Mouse (Mus musculus) layer of hippocampus, postnatal 36 days (tissue): ENCODE data around the gene Gm10392. TPM values are rescaled to one million over a fixed set of nuclear protein-coding genes. Genes with fewer than 3 reads are reported as not detected.

ENCODE experiments used
- DNase-seq, 2 experiments: peaks; one replicate each; pipeline ENCODE4 v3.0.0; 2022
- total RNA-seq, 2 experiments: library from RNA; stranded (reverse); gene quantifications; 2 replicates each; pipeline ENCODE4 v1.2.3; 2021

Gene Gm10392
- total RNA-seq, 2 experiments from 2014 or later: not detected

DNA sequence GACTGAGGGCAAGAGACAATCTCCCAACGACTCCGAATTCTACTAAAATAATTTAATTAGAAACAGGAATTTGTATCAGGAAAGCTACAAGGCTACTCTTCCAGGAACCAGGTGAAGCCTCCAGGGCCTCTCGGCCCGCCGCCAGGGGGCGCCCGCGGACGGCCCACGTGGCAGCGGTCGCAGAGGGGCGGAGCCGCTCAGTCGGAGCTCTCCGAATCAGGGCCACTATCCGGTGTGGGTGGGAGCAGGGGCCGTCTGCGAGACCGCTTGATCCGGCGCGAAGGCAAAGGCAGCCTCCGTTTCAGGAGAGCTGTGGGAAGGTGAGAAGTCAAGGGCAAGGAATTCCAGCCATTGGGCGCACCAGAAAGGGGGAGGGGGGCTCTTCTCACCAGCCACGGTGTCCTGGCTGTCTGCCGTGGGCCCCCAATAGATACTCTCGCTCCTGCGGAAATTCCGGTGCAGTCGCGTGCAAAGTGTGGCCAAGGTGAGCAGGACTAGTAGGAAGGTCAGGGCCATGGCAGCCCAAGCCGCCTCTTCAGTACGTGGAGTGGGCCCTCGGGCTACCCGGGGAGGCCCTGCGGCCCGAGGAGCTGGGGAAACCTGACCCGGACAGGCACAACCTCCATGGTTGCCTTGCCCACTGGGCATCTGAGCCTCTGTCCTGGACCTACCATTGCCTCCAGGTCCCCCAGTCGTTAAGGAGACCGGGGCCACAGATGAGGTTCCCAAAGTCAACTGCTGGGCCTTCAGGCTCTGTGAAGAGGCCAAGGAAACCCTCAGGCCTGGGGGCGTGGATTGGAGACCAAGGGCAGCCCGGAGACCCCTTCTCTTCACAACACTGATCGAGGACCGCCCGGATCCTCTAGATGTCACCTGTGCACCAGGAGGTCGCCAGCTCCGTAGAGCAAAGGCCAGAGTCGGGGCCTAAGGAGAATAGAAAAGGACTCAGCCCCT, 10.7 kb downstream of the Gm10392 start:
- DNase-seq: peak; percentile 81 to 85

DNA sequence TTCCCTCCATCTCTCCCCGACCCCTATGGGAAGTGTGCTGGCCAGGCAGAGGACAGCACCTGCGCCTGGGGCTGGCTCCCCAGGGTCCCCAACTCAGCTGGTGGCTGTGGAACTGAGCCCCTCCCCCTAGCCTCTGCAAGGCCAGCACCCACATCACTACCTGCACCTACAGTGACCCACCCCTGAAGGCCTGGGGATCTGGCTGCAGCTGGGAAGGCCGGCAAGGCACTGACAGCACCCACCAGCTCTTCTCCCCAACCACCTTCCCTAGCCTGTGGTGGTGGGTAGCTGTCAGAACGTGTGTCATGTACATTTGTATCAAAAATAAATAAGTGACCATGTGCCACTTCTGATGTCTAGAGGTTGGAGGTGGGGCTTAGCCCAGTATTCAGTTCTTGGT, 11.6 kb downstream of the Gm10392 start:
- no peak for DNase-seq

DNA sequence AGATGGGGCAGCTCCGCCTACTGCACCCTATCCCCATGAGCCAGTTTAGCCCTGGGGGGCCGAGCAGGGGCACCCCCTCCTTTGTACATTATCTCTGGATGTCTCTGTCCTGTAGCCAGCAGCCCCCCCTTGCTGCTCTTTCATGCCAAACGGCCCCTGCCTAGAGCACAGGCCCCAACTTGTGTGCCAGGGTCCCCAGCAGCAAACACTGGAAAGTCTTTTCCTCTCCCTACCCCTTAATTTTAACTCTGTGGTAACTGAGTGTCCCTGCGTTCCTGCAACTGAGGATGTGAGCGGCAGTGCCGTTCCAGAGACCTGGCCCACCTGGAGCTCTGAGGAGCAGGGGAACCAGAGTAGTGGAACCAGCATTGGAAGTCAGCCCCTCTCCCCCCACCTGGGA, 12.1 kb downstream of the Gm10392 start:
- DNase-seq: no peak

DNA sequence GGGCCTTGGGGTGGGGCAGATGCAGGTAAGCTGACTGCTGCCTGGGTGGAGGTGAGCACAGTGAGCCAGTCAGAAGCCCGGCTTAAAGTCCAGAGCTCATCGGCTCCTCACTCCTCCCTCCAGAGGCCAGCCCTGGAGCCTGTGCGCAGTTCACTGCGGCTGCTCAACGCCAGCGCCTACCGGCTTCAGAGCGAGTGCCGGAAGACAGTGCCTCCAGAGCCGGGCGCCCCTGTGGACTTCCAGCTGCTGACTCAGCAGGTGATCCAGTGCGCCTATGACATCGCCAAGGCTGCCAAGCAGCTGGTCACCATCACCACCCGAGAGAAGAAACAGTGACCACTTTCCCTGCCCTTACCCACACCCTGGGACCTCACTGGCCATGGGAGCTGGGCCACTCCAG, 12.7 kb downstream of the Gm10392 start:
- DNase-seq: no peak

DNA sequence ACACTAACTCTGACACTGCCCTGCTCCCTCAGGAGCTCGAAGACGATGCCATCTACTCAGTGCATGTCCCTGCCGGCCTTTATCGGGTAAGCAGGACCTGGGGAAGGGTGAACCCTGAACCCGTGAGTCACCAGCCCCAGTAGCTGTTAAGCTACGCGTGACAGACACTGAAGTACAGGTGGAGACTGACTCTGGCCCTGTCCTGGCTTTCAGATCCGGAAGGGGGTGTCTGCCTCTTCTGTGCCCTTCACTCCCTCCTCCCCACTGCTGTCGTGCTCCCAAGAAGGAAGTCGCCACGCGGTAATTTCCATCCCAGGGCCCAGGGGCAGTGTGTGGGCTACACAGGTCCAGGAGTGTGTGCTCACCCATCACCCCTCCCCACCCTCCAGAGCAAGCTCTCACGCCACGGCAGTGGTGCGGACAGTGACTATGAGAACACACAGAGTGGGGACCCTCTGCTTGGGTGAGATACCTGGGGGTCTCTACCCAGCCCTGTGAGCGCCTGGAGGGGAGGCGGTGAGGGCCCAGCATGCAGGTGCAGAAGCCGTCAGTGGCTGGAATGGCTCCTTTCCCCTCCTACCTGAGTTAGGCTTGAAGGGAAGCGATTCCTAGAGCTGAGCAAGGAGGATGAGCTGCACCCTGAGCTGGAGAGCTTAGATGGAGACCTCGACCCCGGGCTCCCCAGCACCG, 13.6 kb downstream of the Gm10392 start:
- DNase-seq: no peak

DNA sequence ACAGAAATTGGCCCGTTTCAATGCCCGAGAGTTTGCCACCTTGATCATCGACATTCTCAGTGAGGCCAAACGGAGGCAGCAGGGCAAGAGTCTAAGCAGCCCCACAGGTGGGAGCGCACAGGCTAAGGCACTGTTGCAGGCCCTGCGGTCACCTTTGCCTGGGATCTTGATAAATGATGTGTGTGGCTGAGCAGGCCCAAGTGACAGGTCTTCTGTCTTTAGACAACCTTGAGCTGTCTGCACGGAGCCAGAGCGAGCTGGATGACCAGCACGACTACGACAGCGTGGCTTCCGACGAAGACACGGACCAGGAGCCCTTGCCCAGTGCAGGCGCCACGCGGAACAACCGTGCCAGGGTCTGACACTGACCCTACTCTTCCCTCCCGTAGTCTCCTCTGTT, 14.6 kb downstream of the Gm10392 start:
- no peak for DNase-seq

DNA sequence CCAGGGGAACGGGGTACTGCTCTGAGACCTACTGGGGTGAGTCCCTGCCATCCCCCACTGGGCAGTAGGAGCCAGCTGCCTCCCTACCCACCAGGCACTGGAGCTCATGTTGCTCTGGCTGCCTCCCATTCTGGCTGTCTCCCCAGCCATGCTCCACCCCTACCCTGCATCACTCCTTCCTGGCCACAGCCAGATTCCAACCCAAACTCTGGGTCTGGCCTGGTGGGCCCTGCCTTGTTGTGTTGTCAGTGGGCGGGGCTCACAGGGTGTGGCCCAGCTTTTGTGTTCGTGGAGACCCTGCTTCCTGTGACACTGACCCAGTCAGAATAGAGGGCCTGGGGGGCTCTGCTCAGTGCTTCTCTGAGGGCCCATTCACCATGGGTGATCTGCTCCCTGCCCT, 15.5 kb downstream of the Gm10392 start:
- DNase-seq: no peak

DNA sequence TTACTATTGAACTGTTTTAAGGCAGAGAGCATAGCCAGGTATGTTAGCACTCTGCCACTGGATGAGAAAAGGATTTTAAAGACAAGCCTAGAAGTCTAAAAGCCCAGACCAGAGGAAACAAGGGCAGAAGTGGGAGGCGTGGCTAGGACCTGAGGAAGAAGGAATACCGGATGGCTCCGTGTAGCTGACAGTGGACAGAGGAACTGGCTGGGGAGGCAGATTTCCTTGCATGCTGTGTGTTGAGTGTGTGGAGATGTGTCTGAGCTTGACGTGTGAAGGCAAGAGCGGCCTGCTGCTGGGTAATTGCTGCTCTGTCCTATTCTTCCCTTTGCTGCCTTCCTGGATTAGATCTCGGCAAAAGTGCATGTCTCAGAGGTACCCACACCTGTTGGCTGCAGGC, 16.5 kb downstream of the Gm10392 start:
- DNase-seq: no peak

DNA sequence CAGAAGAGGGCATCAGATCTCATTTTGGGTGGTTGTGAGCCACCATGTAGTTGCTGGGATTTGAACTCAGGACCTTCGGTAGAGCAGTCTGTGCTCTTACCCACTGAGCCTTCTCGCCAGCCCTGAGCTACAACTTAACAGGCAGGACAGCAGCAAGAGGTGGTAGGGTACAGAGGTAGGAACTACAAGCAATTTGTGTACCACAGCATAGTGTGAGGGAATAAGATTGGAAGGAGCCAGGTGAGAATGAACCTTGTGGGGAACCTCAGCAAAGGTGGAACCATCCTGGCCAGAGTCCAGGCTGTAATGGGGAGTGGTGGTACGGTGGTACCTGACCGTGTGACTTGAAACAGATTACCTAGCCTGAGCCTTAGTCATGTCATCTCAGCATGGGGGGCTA, 17.0 kb downstream of the Gm10392 start:
- DNase-seq: no peak

DNA sequence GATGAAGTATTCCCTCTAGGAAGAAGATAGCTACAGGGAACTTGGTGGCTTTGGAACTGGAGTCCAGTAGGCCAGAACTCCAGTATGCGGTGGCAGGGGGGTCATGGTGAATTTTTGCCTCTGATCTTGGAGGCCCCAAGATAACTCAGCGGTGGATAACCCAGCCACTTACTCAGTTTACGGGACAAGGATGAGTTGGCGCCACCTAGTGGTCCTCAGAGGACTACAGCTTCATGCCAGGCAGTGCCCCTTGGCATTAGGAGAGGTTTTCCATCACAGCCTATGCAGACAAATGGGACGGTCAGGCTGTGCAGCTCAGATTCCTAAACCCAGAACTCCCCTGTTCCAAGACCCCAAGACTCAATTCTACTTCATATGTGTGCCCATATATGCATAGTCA, 17.6 kb downstream of the Gm10392 start:
- peak in 1 of 2 experiments; percentile 70 for DNase-seq

DNA sequence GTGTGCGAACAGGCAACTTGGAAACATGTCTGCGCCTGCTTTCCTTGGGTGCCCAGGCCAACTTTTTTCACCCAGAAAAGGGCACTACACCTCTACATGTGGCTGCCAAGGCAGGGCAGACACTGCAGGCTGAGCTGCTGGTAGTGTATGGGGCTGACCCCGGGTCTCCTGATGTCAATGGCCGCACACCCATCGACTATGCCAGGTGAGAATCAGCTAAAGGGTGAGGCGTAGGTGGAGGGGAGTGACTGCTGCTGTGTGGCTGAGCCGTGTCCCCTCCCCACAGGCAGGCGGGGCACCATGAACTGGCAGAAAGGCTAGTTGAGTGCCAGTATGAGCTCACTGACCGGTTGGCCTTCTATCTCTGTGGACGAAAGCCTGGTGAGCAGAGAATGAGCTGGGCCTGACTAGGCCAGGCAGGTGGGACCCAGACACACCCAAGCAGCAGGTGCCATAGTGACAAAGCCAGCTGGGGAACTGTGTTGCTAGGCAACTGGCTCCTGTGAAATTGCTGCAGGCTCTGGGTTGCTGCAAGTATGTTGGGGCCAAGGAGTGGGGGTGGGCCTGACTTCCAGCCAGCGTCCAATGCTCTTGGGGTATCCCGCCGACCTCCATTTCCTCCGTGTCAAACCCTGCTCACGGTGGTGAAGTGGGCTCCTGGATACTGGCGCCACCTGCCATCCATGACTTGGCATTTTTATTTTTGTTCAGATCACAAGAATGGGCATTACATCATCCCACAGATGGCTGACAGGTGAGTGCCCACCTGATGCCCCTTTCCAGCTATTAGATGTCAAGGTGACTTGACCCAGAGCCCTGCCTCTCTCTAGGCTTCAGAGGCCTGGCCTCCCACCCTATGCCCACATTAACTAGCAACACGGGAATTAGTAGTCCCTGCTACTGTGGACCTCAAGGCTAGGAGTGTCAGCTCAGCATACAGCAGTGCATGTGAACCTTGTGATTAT, 18.4 kb downstream of the Gm10392 start:
- no peak for DNase-seq

DNA sequence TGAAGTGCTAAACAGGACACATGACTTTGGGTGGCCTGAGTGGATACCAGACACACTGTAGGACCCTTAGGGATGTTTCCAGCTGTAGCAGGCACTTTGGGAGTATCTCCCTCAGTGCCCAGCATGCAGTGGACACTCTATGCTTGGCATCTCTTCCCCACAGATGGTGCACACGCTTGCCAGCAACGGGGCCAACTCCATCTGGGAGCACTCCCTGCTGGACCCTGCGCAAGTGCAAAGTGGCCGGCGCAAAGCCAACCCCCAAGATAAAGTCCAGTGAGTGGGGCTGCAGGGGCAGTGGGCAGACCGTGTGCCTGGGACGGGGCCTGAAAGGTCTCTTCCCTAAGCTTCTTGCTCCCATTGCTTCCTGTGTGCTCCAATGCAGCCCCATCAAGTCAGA, 19.6 kb downstream of the Gm10392 start:
- DNase-seq: no peak

DNA sequence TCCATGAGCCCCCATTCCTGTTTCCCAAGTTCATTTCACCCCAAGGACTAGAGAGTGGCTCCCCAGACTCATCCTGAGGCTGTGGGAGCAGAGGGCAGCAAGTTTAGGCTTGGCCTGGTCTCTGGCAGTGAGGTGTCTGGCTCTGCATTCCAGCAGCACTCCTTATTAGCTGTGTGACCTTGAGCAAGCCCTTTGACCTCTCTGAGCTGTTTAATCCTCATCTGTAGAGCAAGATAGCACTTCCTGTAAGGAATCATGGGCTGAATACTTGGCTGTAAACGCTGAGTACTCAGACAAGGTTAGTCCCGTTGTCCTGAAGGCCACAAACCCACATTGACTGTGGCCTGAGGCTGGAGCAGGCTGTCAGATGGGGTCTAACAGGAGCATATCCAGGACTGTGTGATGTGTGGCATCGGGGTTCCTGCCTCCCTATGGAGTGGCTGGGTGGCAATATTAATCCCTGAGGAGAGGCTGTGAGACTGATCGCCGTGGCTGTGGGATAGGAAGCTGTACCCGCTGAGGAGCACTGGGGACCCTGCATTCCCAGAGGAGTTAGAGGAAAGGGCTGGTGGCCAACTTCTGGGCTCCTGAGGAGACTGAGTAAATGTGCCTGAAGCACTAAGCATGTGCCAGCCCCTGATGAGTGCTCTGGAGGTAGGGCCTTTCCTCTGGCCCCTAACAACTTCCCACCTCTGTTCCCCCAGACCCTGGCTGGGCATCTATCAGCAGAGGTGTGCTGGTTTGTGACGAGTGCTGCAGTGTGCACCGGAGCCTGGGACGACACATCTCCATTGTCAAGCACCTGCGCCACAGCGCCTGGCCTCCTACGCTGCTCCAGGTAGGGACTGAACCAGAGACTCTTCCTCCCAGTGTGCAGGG, 20.5 kb downstream of the Gm10392 start:
- DNase-seq: no peak

DNA sequence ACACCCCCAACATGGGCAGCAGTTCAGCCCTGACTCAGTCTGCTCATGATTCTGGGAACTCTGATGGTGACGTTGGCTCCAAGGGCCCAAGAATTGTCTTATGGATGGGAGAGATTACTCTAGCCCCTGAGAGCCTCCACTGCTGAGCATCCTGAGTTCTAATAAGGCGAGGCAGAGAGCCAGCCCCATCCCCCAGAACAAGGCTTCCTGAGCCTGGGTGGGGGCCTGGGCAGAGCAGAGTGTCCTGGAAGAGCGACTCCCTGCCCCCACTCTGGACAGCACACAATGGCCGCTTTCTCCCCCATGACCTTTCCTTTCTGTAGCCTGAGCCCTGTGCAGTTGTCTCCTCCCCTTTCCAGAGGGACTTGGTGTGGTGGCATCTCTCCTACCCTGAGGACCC, 21.1 kb downstream of the Gm10392 start:
- no peak for DNase-seq

DNA sequence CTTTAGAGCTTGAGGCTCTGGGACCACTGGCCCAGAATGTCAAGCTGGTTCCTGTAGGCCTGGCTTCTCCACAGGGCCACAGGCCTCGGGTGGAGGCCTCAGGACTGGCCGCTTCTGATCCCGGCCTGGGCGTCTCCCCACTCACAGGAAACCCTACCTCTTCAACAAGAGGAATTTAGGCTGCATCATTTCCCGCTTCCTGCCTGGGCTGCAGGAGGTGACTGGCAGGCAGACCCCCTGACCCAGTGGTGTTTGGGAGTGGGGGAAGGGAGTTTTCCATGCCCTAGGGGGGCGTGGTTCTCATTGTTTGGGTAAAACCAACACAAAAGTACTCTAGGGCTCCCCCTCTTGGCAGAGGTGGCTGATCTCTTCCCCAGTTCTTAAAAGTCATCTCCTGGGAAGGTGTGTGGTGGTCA, 21.6 kb downstream of the Gm10392 start:
- DNase-seq: no peak

DNA sequence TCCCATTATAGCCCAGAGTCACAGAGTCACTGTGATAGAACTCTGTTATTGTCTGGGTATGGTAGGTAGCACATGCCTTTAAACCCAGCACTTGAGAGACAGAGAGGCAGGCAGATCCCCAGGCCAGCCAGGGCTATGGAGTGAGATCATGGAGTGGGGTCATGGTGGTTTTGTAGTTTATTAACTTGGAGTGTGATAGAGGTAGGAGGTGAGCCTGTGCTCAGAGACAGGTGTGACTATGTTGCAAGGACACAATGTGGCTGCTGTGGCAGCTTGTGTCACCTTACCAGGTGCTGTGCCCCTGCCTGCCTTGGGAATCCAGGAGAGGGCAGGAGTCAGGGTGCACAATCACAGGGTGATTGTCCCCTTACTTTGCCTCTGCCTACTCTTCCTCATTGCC, 23.5 kb downstream of the Gm10392 start:
- DNase-seq: no peak

DNA sequence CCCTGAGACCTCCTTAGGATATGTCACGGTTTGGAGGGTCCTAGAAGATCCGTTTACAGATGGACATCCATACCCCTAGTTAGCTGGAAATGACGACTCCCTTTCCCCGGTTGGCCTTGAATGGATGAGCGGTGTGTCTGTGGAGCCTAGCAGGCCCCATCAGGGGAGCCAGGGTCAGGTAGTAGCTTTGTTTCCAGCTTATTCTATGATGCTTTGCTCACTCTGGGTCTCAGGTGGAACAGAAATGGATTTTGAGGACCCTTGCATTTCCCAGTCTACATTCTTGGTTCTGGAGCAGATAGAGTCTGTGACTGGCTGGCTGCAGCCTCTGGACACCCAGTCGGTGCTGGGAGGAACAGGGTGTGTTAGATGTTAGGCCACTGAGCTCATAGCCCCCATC, 24.2 kb downstream of the Gm10392 start:
- no peak for DNase-seq

DNA sequence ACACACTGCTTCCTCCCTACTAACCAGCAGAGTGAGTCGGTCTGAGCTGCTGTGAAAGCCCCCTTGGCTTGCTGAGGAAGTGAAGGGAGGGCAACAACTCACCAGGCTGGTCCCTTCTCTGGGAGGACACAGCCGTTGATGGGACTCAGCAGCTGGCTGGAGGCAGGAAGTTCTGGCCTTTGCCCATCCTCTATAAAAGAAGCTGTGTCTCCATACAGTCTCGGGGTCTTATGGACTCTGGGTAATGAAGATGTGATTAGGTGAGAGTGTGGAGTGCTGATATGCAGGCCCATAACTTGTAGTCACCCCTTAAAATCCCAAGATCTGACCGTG, 24.7 kb downstream of the Gm10392 start:
- DNase-seq: no peak

DNA sequence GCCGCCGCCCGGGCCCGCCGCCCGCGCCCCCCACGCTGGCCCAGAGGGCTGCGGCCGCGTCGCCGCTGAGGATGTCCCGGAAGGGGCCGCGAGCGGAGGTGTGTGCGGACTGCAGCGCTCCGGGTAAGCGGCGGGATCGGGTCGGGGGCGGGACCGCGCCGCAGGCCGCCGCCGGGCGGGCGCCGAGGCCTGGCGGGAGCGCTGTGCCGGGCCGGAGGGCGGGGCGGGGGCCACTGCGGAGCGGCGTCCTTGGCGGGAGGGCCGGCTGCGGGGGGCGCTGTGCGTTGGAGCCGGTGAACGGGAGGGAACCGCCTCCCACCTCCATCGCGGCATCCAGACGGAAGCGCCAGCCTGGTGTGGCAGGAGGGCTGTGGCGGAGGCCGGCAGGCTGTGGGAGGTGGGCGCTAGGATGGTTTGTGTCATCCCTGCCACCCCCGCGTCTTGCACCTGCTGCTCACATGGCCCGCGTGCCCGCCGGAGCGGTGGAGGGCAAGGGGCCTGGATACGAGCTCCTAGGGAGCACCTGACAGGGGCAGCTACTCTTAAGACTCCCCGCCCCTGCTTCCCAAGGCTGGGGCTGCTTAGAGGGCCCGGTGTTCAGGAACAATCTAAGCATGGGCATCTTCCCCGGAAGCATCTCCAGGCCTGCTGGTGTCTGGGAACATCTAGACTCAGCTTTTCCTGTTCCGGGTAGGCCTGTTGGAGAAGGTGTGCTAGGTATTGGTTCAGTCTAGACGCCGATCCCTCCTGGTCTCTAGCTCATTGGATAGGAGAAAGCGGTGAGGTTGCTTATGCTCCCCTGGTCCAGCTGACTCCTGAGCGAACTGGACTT, 25.3 kb downstream of the Gm10392 start, which contains the start of gene Git1:
Gene Git1, plus strand, starts transcription at position 51 of the 832 bp plus-strand sequence.
- DNase-seq: peak; percentile 70 to 72

DNA sequence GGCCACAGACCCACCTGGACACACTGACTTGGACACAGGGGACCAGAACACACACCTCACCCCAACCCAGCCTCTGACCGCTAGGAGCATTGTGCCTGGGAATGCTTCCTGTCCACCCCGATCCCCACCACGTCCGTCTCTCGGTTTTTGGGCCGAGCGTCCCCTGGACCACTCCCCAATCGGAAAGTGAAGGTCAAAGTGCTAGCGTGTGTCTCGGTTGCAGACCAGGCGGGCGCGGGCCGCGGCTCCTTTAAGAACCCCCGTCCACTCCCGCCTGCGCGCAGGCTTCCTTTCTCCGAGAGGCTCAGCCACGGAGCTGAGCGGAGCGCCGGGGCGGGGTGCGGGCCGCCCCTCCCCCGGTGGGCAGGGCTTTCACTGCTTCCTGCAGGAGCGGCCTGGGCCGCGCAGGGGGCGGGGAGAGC, 26.1 kb downstream of the Gm10392 start:
- DNase-seq: peak; percentile 90 to 91
